Mouse (Mus musculus) heart, postnatal 0 days (tissue): ENCODE results near the gene Yod1.

ENCODE experiments used
- CTCF ChIP-seq: IDR thresholded peaks from 2 replicates; pipeline ENCODE4 v1.5.1; 2016; ENCODE audit warnings: antibody characterized with exemption, control low read depth, low read depth
- EP300 ChIP-seq: IDR thresholded peaks from 2 replicates; pipeline ENCODE4 v1.6.1; 2016; ENCODE audit warnings: antibody characterized with exemption, low read depth

- TF ChIP-seq EP300 (no peak), CTCF (no peak)
These were observed 45.1 kb downstream of the Yod1 start for GRCm38 (mm10) chr1:130762045-130762760.
